Mouse (Mus musculus) kidney, embryonic 14.5 days (tissue): ENCODE data around the gene Aqp6. TPM values are rescaled to one million over a fixed set of nuclear protein-coding genes. Genes with fewer than 3 reads are reported as not detected.

Source experiments
- ATAC-seq: fragments of 200-750 bp; cut with Nextera tagmentation; 2 replicates; pipeline ENCODE4 v1.8.0; 2017; ENCODE audit warnings: moderate number of reproducible peaks, mild to moderate bottlenecking, moderate TSS enrichment, moderate library complexity; ENCODE audit not compliant: low FRiP score, low TSS enrichment
- H3K27ac ChIP-seq: fragments of 300-500 bp; sonication (generic); 2 replicates; pipeline ENCODE4 v1.5.1; 2014; ENCODE audit warnings: low read depth, mild to moderate bottlenecking, low read length, moderate library complexity, mixed read lengths
- H3K27me3 ChIP-seq: fragments of 300-500 bp; sonication (generic); 2 replicates; pipeline ENCODE4 v1.6.1; 2014; ENCODE audit warnings: mild to moderate bottlenecking, low read length; ENCODE audit not compliant: control insufficient read depth, insufficient read depth
- H3K36me3 ChIP-seq: fragments of 300-500 bp; sonication (generic); 2 replicates; pipeline ENCODE4 v1.6.1; 2014; ENCODE audit warnings: low read length, mixed read lengths; ENCODE audit not compliant: control insufficient read depth, insufficient read depth
- H3K4me1 ChIP-seq: fragments of 300-500 bp; sonication (generic); 2 replicates; pipeline ENCODE4 v1.6.1; 2014; ENCODE audit warnings: low read length, mixed read lengths; ENCODE audit not compliant: control insufficient read depth, insufficient read depth
- H3K4me2 ChIP-seq: fragments of 300-500 bp; sonication (generic); replicated peaks from 2 replicates; pipeline ENCODE4 v1.6.1; 2014; ENCODE audit warnings: low read depth, mild to moderate bottlenecking, low read length
- H3K4me3 ChIP-seq: fragments of 300-500 bp; sonication (generic); 2 replicates; pipeline ENCODE4 v1.5.1; 2014; ENCODE audit warnings: mild to moderate bottlenecking, low read length
- H3K9ac ChIP-seq: fragments of 300-500 bp; sonication (generic); 2 replicates; pipeline ENCODE4 v1.6.1; 2014; ENCODE audit warnings: low read depth, mild to moderate bottlenecking, low read length, moderate library complexity
- H3K9me3 ChIP-seq: fragments of 300-500 bp; sonication (generic); 2 replicates; pipeline ENCODE4 v1.6.1; 2016; ENCODE audit warnings: low read length; ENCODE audit not compliant: control insufficient read depth
- WGBS: fragments of 180-500 bp; shearing (Covaris S2); extraction: QIAGEN DNeasy Blood & Tissue Kit; methylation state at CpG from one replicate; pipeline ENCODE4 v1.1.7; 2014; 5-methylcytosine and 5-hydroxymethylcytosine counted together
- polyA plus RNA-seq: library from polyadenylated mRNA; unstranded; fragments of >200 nt; fragmentation: Nextera tagmentation; extraction: Ambion mirVana; gene quantifications from 2 replicates; pipeline ENCODE4 v1.2.1, GENCODE M21; 2014

Gene Aqp6
- not detected in 2 replicates for polyA plus RNA-seq

GRCm38 (mm10) chr15:99600986-99601822, at the start of gene Aqp6:
Aqp6 (plus strand) TSS chr15:99601400.
- Histone ChIP-seq H3K4me2 (no peak within 1 kb of the TSS; the same call in 1 of the 2 replicates), H3K36me3 (no peaks in the 10 kb centered on the region), H3K9me3 (no peaks in the 10 kb centered on the region), H3K9ac (no peak within 1 kb of the TSS), H3K27me3 (peaks cover 11% of the 10 kb centered on the region; the same call in 1 of the 2 replicates), H3K4me1 (peaks cover 26% of the 10 kb centered on the region), H3K4me3 (no peak within 1 kb of the TSS), H3K27ac (no peak within 1 kb of the TSS)
- no peak for ATAC-seq
- 41% methylated on average over 22 of the region's 22 CpGs for WGBS

GRCm38 (mm10) chr15:99553767-99554166, 47.4 kb upstream of the Aqp6 start:
- WGBS: 74% methylated on average over 6 of the region's 6 CpGs
- no peaks in the 10 kb centered on the region for H3K36me3 ChIP-seq
- H3K4me2 ChIP-seq: no peak overlapping the region
- ATAC-seq: no peak
- no peak overlapping the region for H3K4me3 ChIP-seq
- no peaks in the 10 kb centered on the region for H3K9me3 ChIP-seq
- no peaks in the 10 kb centered on the region for H3K4me1 ChIP-seq
- H3K9ac ChIP-seq: no peak overlapping the region
- no peak overlapping the region for H3K27ac ChIP-seq
- no peaks in the 10 kb centered on the region for H3K27me3 ChIP-seq

- Histone ChIP-seq H3K9ac (no peak overlapping the region), H3K36me3 (no peaks in the 10 kb centered on the region), H3K27me3 (no peaks in the 10 kb centered on the region), H3K4me3 (no peak overlapping the region), H3K27ac (no peak overlapping the region), H3K4me2 (no peak overlapping the region), H3K4me1 (no peaks in the 10 kb centered on the region), H3K9me3 (no peaks in the 10 kb centered on the region)
- ATAC-seq: no peak
- WGBS: 88% methylated on average over 1 of the region's 1 CpGs
These were observed 42.3 kb upstream of the Aqp6 start for GRCm38 (mm10) chr15:99558947-99559346.

- ATAC-seq: no peak
- no peak overlapping the region for H3K4me2 ChIP-seq
- H3K9me3 ChIP-seq: no peaks in the 10 kb centered on the region
- H3K27ac ChIP-seq: no peak overlapping the region
- no peaks in the 10 kb centered on the region for H3K36me3 ChIP-seq
- H3K27me3 ChIP-seq: no peaks in the 10 kb centered on the region
- no peak overlapping the region for H3K9ac ChIP-seq
- 80% methylated on average over 10 of the region's 10 CpGs for WGBS
- H3K4me1 ChIP-seq: no peaks in the 10 kb centered on the region
- H3K4me3 ChIP-seq: no peak overlapping the region
These were observed 41.0 kb upstream of the Aqp6 start for GRCm38 (mm10) chr15:99560246-99560645.

DNA sequence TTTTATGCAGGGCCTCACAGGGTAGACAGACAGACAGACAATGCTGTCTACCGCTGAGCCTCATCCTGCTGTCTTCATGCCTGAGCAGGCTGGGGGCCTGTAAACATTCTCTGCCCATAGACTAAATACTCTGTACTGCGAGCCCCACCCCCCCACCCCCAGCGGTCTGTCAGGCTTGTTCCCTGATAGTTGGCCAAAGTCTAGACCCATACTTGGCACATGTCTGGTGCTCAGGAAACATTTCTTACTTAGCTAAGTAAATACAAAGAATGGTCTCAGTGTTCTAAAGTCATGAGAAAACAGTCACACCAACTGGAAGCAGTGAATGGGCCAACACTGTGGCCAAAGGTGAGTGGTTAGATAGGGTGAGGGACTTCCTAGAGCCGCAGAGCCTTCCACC, 33.8 kb upstream of the Aqp6 start:
- H3K9ac ChIP-seq: no peak overlapping the region
- whole genome bisulfite sequencing: 81% methylated on average over 4 of the region's 4 CpGs
- no peak overlapping the region for H3K27ac ChIP-seq

GRCm38 (mm10) chr15:99568682-99569081, 32.5 kb upstream of the Aqp6 start:
- Histone ChIP-seq H3K4me3 (no peak overlapping the region), H3K36me3 (no peaks in the 10 kb centered on the region), H3K9ac (no peak overlapping the region), H3K4me2 (no peak overlapping the region), H3K27ac (no peak overlapping the region), H3K27me3 (no peaks in the 10 kb centered on the region), H3K4me1 (no peaks in the 10 kb centered on the region), H3K9me3 (no peaks in the 10 kb centered on the region)
- no peak for ATAC-seq
- 57% methylated on average over 6 of the region's 6 CpGs for WGBS

More for the DNA sequence above, 33.8 kb upstream of the Aqp6 start:
- Histone ChIP-seq H3K9me3 (no peaks in the 10 kb centered on the region), H3K4me3 (no peak overlapping the region), H3K36me3 (no peaks in the 10 kb centered on the region), H3K4me2 (no peak overlapping the region), H3K4me1 (no peaks in the 10 kb centered on the region), H3K27me3 (no peaks in the 10 kb centered on the region)
- ATAC-seq: no peak

DNA sequence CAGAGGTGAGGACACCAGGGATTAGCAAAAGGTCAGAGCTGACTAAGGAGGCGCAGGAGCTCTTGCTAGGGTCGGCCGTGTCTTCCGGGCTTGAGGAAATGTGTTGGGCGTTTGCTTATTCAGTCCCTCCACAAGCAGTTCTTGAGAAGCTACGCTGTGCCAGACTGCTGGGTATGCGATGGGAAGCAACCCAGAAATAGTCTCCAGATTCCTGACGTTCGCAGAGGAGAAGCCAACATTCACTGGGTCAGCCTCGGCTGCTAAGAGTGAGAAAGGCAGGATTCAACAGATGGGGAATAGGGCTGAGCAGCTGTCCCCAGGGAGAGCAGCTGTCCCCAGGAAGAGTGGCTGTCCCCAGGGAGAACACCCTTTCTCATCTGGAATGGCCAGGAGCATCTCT, 32.1 kb upstream of the Aqp6 start:
- H3K9me3 ChIP-seq: no peaks in the 10 kb centered on the region
- H3K4me1 ChIP-seq: no peaks in the 10 kb centered on the region
- H3K4me3 ChIP-seq: no peak overlapping the region
- no peaks in the 10 kb centered on the region for H3K27me3 ChIP-seq
- H3K9ac ChIP-seq: no peak overlapping the region
- no peak overlapping the region for H3K27ac ChIP-seq
- no peak overlapping the region for H3K4me2 ChIP-seq
- no peaks in the 10 kb centered on the region for H3K36me3 ChIP-seq
- no peak for ATAC-seq
- 82% methylated on average over 10 of the region's 10 CpGs for WGBS

DNA sequence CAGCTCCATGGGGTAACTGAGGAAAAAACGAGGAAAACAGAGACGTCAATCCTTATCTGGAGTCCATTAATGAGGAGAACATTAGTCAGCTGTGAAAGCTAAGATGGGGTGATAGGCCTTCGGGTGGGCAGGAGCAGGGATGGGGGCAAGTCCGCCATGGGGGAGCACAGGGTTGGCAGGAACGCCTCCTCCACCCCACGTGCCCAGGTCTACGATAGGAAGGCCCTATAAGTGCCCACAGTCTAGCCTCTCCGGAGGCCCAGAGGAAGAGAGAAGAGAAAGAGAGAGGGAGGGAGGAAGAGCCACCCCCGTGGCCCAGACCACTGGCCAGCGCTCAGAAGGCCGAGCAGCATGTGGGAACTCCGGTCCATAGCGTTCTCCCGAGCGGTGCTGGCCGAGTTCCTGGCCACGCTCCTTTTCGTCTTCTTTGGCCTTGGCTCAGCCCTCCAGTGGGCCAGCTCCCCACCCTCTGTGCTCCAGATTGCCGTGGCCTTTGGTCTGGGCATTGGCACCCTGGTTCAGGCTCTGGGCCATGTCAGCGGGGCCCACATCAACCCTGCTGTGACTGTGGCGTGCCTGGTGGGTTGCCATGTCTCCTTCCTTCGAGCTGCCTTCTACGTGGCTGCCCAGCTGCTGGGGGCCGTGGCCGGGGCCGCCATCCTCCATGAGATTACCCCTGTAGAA, 22.3 kb upstream of the Aqp6 start, which contains the start of gene Aqp2:
Aqp2 (plus strand) TSS at position 254 of the 684 bp plus-strand sequence.
- Histone ChIP-seq H3K4me1 (peaks cover 5% of the 10 kb centered on the region), H3K9ac (no peak within 1 kb of the TSS), H3K4me3 (no peak within 1 kb of the TSS), H3K36me3 (no peaks in the 10 kb centered on the region), H3K9me3 (no peaks in the 10 kb centered on the region), H3K4me2 (no peak within 1 kb of the TSS), H3K27me3 (peaks cover 29% of the 10 kb centered on the region), H3K27ac (no peak within 1 kb of the TSS)
- 81% methylated on average over 26 of the region's 26 CpGs for WGBS
- no peak for ATAC-seq
